Mouse (Mus musculus): ENCODE measurements around the gene Mcm7.

Gene Mcm7

GRCm38 (mm10) chr5:138154390-138154789 lies 17.8 kb downstream of the Mcm7 start:
- no peak for DNase-seq

- no peak for DNase-seq
Measured at GRCm38 (mm10) chr5:138138585-138138984, 33.6 kb downstream of the Mcm7 start.

DNA sequence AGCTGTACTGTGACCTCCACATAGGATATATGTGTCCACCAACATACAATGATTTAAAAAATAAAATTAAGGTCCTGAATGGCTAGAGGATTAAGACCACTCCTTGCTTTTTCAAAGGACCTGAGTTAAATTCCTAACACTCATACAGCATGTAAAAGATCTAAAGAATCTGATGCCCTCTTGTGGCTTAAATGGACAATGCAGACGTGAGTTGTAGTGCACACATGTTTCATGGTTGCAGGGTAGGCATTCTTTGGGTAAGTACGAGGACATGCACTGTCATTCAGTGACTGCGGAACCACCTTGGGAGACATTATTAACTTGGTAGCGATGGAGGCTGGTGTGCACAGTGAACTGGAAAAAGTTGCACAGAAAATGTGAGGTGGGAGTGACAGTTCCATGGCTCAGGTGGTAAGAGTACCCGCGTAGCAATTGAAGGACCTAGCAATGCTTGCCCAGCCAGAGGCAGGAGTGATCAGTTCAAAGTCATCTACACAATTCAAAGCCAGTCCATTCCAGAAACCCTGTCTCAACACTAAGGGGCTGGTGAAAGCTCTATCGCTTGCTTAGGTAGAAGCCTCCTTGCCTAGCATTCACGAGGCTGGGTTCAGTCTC lies 34.2 kb downstream of the Mcm7 start:
- peak; percentile 79 for DNase-seq

GRCm38 (mm10) chr5:138137257-138137656 lies 35.0 kb downstream of the Mcm7 start:
- no peak for DNase-seq

GRCm38 (mm10) chr5:138132425-138133064 lies 39.7 kb downstream of the Mcm7 start:
- peak; percentile 32 for DNase-seq

GRCm38 (mm10) chr5:138118041-138118440 lies 54.2 kb downstream of the Mcm7 start:
- DNase-seq: peak; percentile 2

GRCm38 (mm10) chr5:138117199-138118015 lies 54.8 kb downstream of the Mcm7 start:
- DNase-seq: no peak

DNA sequence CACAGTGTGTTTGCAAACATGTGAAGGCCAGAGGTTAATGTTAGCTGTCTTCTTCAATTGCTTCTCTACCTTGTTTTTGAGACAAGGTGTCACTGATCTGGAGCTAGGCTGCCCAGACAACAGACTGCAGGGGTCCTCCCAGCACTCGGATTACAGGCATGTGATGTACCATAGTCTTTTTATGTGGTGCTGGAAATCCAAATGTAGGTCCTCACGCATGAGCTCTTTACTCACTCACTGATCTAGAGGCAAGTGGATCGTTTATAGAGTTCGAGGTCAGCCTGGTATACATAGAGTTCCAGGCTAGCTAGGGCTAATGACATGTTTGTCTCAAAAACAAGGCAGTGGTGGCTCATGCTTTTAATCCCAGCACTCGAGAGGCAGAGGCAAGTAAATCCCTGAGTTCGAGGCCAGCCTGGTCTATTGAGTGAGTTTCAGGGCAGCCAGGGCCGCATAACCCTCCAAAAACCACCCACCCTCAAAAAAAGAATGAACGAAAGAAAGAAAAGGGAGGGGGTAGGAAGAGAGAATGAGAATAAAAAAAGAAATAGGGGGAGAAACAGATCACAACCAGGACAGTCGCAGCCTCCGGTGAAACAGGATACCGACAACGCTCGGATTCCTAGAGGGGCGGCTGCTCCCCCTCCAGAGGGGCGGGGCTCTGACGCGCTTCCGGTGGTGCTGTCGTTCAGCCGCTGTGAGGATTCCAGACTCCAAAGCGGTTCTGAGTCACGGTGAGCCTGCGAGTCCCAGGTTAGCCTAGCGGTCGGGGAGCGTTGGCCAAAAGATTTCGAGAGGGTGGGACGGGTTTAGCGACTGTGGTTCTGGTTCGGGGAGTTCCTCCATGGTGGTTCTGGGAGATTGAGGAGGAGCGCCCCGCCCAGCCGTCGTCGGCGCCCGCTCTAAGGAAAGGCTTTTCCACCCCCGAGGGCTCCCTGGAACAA lies 55.7 kb downstream of the Mcm7 start, which contains the start of gene Zscan21:
TSS of gene Zscan21 (plus strand) at position 649 of the 944 bp plus-strand sequence.
- peak; percentile 95 for DNase-seq

All from lung, postnatal 36 days (tissue).